Mouse (Mus musculus): Measurements from ENCODE around the gene Plpp7. TPM values are rescaled to one million over a fixed set of nuclear protein-coding genes. Genes with fewer than 3 reads are reported as not detected.

The Plpp7 gene
- polyA plus RNA-seq, 1 experiment from 2014 or later, result 13.6 TPM

DNA sequence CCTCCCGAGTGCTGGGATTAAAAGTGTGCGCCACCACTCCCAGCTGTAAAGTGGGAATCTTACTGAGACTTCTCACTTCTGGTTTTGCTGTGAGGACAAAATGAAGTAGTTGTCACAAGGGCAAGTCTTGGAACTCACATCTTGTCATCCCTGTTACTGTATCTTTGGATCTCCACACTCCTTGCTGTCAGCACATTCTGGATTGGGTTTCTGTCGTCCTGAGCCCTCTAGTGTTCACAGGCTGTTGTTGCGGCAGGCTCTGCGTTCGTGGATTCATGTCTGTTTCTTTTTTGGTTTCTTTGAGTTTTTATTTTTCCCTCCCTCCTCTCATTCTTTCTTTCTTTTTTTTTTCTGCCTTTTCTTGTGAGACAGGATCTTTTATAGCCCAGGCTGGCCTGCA is 35.1 kb downstream of the Plpp7 start:
- peak overlapping the region; percentile 34; the same call in 1 of the 2 replicates for H3K4me2 ChIP-seq (ENCODE audit: low read length)
- no peak for ATAC-seq (ENCODE audit: insufficient number of reproducible peaks, insufficient read depth, low FRiP score, low read depth)
- H3K9me3 ChIP-seq (ENCODE audit: control insufficient read depth, low read length), result no peaks in the 10 kb centered on the region
- H3K9ac ChIP-seq (ENCODE audit: low read length), result peak overlapping the region; percentile 44; the same call in 1 of the 2 replicates
- peak overlapping the region; percentile 86 to 93 for H3K27ac ChIP-seq (replicated peaks in 1 of 2; ENCODE audit: control insufficient read depth in 1 of 2, insufficient read depth in 1 of 2, low read depth in 2 of 2, low read length in 2 of 2)
- 23% methylated on average over 6 of the region's 6 CpGs for WGBS
- H3K4me3 ChIP-seq (ENCODE audit: control insufficient read depth in 1 of 2, insufficient read depth in 1 of 2, low read depth in 1 of 2, low read length in 2 of 2), result no peak overlapping the region
- H3K4me1 ChIP-seq (ENCODE audit: control insufficient read depth in 2 of 2, insufficient read depth in 2 of 2, low read length in 2 of 2), result peaks cover 33 to 48% of the 10 kb centered on the region in 2 experiments
- no peaks in the 10 kb centered on the region for H3K36me3 ChIP-seq (ENCODE audit: control insufficient read depth, insufficient read depth, low read length)
- no peaks in the 10 kb centered on the region for H3K27me3 ChIP-seq (ENCODE audit: control insufficient read depth, insufficient read depth, low read length)

DNA sequence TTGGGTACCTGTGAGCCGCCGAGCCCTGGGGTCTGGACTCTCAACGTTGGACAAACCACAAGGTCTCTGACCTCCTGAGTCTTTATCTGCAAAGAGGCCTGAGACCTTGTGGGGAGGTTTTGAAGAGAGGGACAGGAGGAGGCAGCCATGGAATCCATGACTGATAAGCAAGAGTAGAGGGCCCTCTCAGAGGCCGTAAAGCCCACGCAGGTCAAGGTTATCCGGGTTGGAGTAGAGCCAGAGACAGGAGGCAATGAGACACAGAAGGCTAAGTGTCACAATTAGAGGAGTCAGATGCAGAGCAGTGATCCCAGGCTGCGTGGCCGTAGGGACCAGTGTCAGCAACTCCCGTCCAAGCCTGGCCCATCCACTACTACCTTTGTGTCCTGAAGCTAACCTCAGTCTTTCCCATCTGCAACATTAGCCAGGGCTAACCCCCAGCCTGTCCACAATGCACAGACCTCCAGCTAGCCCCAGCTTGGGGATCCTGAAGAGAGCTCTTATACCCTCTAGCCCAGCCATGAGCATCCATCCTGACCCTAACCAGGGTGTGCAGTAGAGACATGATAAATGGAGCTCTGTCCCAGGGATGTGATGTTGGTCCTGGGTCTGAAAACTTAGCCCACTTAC is 36.0 kb downstream of the Plpp7 start:
- no peak for ATAC-seq (ENCODE audit: insufficient number of reproducible peaks, insufficient read depth, low FRiP score, low read depth)
- H3K36me3 ChIP-seq (ENCODE audit: control insufficient read depth, insufficient read depth, low read length), result no peaks in the 10 kb centered on the region
- H3K4me3 ChIP-seq (ENCODE audit: control insufficient read depth in 1 of 2, insufficient read depth in 1 of 2, low read depth in 1 of 2, low read length in 2 of 2), result no peak overlapping the region
- H3K9me3 ChIP-seq (ENCODE audit: control insufficient read depth, low read length), result no peaks in the 10 kb centered on the region
- 8% methylated on average over 9 of the region's 9 CpGs for WGBS
- H3K4me2 ChIP-seq (ENCODE audit: low read length), result peak overlapping the region; percentile 34
- peak overlapping the region; percentile 44 for H3K9ac ChIP-seq (ENCODE audit: low read length)
- H3K27me3 ChIP-seq (ENCODE audit: control insufficient read depth, insufficient read depth, low read length), result no peaks in the 10 kb centered on the region
- peak overlapping the region; percentile 81 to 93 for H3K27ac ChIP-seq (replicated peaks in 1 of 2; ENCODE audit: control insufficient read depth in 1 of 2, insufficient read depth in 1 of 2, low read depth in 2 of 2, low read length in 2 of 2)
- peaks cover 33 to 48% of the 10 kb centered on the region in 2 experiments for H3K4me1 ChIP-seq (ENCODE audit: control insufficient read depth in 2 of 2, insufficient read depth in 2 of 2, low read length in 2 of 2)

DNA sequence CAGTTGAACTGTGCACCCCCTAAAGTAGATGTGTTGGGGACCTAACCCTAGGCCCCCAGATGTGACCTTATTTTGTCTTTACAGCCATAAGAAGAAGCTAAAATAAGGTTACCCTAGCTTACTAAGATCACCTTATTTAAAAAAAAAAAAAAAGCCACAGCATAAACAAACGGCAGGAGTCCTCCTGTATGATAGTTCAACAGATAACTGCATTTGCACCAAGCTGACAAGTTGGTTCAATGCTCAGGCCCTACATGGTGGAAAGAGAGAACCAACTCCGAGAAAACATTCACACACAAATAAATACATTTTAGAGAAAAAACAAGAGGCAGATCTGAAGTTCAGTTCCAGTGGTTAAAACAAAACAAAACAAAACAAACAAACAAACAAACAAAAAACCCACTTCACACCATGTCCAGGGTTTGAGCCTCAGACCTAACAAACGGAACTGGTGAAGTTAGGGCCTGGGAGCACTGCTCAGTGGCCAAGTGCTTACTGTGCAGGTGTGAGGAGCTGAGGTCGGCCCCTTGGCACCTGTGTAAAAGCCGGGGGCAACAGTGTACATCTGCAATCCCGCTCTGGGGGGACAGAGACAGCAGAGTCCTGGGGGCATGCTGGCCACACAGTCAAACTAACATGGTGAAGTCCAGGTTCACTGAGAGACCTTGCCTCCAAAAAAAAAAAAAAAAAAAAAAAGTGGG is 36.7 kb downstream of the Plpp7 start:
- H3K27me3 ChIP-seq (ENCODE audit: control insufficient read depth, insufficient read depth, low read length), result no peaks in the 10 kb centered on the region
- H3K4me3 ChIP-seq (ENCODE audit: control insufficient read depth in 1 of 2, insufficient read depth in 1 of 2, low read depth in 1 of 2, low read length in 2 of 2), result no peak overlapping the region
- peaks cover 33 to 48% of the 10 kb centered on the region in 2 experiments for H3K4me1 ChIP-seq (ENCODE audit: control insufficient read depth in 2 of 2, insufficient read depth in 2 of 2, low read length in 2 of 2)
- H3K4me2 ChIP-seq (ENCODE audit: low read length), result peak overlapping the region; percentile 34; the same call in 1 of the 2 replicates
- H3K36me3 ChIP-seq (ENCODE audit: control insufficient read depth, insufficient read depth, low read length), result no peaks in the 10 kb centered on the region
- 60% methylated on average over 6 of the region's 6 CpGs for WGBS
- ATAC-seq (ENCODE audit: insufficient number of reproducible peaks, insufficient read depth, low FRiP score, low read depth), result no peak
- no peaks in the 10 kb centered on the region for H3K9me3 ChIP-seq (ENCODE audit: control insufficient read depth, low read length)
- peak overlapping the region; percentile 5 to 93; a peak in 2 of 4 replicates for H3K27ac ChIP-seq (replicated peaks in 1 of 2; ENCODE audit: control insufficient read depth in 1 of 2, insufficient read depth in 1 of 2, low read depth in 2 of 2, low read length in 2 of 2)
- H3K9ac ChIP-seq (ENCODE audit: low read length), result peak overlapping the region; percentile 54

DNA sequence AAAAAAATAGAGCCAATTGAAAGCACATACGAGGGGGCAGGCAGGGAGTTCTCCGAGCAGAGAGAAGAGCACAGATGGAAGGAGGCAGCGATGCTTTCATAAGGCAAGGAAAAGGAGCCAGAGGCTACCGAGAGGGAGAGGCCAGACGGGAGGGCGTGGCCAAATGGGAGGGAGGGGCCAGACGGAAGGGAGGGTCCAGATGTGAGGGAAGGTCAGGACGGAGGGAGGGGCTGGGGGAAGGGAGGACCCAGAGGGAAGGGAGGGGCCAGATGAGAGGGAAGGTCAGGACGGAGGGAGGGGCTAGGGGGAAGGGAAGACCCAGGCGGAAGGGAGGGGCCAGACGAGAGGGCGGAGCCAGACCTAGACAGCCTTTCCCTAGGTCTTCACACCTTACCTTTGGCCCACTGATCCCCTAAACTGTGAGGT is 37.3 kb downstream of the Plpp7 start:
- no peaks in the 10 kb centered on the region for H3K9me3 ChIP-seq (ENCODE audit: control insufficient read depth, low read length)
- peaks cover 33 to 51% of the 10 kb centered on the region in 2 experiments for H3K4me1 ChIP-seq (ENCODE audit: control insufficient read depth in 2 of 2, insufficient read depth in 2 of 2, low read length in 2 of 2)
- peak overlapping the region; percentile 54; the same call in 1 of the 2 replicates for H3K9ac ChIP-seq (ENCODE audit: low read length)
- peak overlapping the region; percentile 21; the same call in 1 of the 2 replicates for H3K4me2 ChIP-seq (ENCODE audit: low read length)
- peak overlapping the region in 1 of 2 experiments; percentile 35; a peak in 2 of 4 replicates for H3K27ac ChIP-seq (replicated peaks in 1 of 2; ENCODE audit: control insufficient read depth in 1 of 2, insufficient read depth in 1 of 2, low read depth in 2 of 2, low read length in 2 of 2)
- H3K27me3 ChIP-seq (ENCODE audit: control insufficient read depth, insufficient read depth, low read length), result no peaks in the 10 kb centered on the region
- H3K4me3 ChIP-seq (ENCODE audit: control insufficient read depth in 1 of 2, insufficient read depth in 1 of 2, low read depth in 1 of 2, low read length in 2 of 2), result no peak overlapping the region
- 19% methylated on average over 12 of the region's 12 CpGs for WGBS
- no peak for ATAC-seq (ENCODE audit: insufficient number of reproducible peaks, insufficient read depth, low FRiP score, low read depth)
- H3K36me3 ChIP-seq (ENCODE audit: control insufficient read depth, insufficient read depth, low read length), result no peaks in the 10 kb centered on the region

DNA sequence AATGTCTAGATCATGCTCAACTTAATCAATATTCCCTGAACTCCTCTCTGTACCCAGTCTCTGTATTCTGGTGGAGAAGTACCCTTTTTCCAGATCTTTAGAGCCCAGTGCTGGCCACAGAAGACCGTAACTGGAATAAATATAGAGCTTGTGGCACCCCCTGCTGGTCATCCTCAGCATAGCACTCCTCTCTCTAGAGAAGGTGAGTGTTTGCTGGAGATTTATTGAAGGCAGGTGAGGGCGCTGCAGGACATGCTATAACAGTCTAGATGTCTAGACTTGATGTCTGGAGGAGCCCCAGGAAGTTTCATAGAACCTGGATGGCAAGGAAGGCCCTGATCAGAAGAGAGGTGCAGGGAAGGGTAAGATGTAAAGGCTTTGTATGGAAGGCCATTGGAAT is 38.7 kb downstream of the Plpp7 start:
- no peak for ATAC-seq (ENCODE audit: insufficient number of reproducible peaks, insufficient read depth, low FRiP score, low read depth)
- WGBS, result 2% methylated on average over 2 of the region's 2 CpGs
- H3K36me3 ChIP-seq (ENCODE audit: control insufficient read depth, insufficient read depth, low read length), result no peaks in the 10 kb centered on the region
- H3K4me3 ChIP-seq (ENCODE audit: control insufficient read depth in 1 of 2, insufficient read depth in 1 of 2, low read depth in 1 of 2, low read length in 2 of 2), result no peak overlapping the region
- H3K9ac ChIP-seq (ENCODE audit: low read length), result no peak overlapping the region
- H3K27me3 ChIP-seq (ENCODE audit: control insufficient read depth, insufficient read depth, low read length), result no peaks in the 10 kb centered on the region
- no peak overlapping the region for H3K27ac ChIP-seq (replicated peaks in 1 of 2; ENCODE audit: control insufficient read depth in 1 of 2, insufficient read depth in 1 of 2, low read depth in 2 of 2, low read length in 2 of 2)
- H3K9me3 ChIP-seq (ENCODE audit: control insufficient read depth, low read length), result no peaks in the 10 kb centered on the region
- no peak overlapping the region for H3K4me2 ChIP-seq (ENCODE audit: low read length)
- H3K4me1 ChIP-seq (ENCODE audit: control insufficient read depth in 2 of 2, insufficient read depth in 2 of 2, low read length in 2 of 2), result peaks cover 22 to 44% of the 10 kb centered on the region in 2 experiments

DNA sequence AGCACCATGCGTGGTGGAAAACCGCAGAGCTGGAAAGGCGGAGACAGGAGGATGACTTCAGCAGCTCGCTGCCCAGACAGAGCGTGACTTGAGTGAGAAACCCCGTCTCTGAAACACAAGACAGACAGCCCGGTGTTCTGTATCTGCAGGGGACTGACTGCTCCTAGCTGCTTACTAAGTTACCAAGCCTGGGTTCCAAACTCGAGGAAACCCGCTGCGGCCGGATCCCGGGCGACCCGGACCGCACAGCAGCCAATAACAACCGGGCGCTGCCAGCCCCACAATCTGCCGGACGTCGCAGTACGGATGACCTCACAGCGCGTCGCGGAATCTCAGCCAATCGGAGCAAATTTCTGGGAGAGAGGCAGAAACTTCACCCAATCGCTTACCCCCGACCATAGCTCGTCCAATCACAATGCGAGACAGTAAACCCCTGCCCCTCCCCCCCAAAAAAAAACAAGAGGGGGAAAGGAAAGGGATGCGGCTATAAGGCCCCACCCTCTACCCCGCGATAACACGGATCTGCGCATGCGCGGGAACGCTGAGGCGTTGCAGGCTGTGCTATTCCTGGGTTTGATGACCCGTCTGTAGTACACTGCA is 42.4 kb downstream of the Plpp7 start:
- H3K27ac ChIP-seq (replicated peaks in 1 of 2; ENCODE audit: control insufficient read depth in 1 of 2, insufficient read depth in 1 of 2, low read depth in 2 of 2, low read length in 2 of 2), result peak overlapping the region; percentile 93 to 94
- H3K4me3 ChIP-seq (ENCODE audit: control insufficient read depth in 1 of 2, insufficient read depth in 1 of 2, low read depth in 1 of 2, low read length in 2 of 2), result peak overlapping the region; percentile 68 to 79
- no peaks in the 10 kb centered on the region for H3K36me3 ChIP-seq (ENCODE audit: control insufficient read depth, insufficient read depth, low read length)
- ATAC-seq (ENCODE audit: insufficient number of reproducible peaks, insufficient read depth, low FRiP score, low read depth), result peak; percentile 93
- H3K9ac ChIP-seq (ENCODE audit: low read length), result peak overlapping the region; percentile 89
- WGBS, result under 1% methylated on average over 40 of the region's 40 CpGs
- H3K4me1 ChIP-seq (ENCODE audit: control insufficient read depth in 2 of 2, insufficient read depth in 2 of 2, low read length in 2 of 2), result peaks cover 2 to 11% of the 10 kb centered on the region in 2 experiments; a peak in 3 of 4 replicates
- H3K4me2 ChIP-seq (ENCODE audit: low read length), result peak overlapping the region; percentile 93
- no peaks in the 10 kb centered on the region for H3K27me3 ChIP-seq (ENCODE audit: control insufficient read depth, insufficient read depth, low read length)
- no peaks in the 10 kb centered on the region for H3K9me3 ChIP-seq (ENCODE audit: control insufficient read depth, low read length)

DNA sequence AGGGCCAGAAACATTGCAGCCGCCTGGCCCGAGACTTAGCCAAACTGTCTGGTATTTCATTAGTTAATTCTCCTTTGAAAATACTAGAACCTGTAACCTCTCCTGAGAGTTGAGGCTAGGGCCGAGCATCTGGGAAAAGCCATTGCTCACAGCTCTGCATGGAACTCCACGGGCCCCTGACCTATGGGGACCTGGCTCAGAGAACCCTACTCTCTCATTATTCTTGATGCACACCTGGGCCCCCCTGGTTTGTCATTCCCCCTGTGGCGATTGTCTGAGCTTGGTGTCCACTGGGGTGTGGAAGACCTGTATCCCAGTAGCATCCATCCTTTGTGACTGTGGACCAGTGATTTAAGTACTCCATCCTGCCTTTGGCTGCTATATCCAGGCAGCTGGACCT is 44.0 kb downstream of the Plpp7 start:
- Histone ChIP-seq H3K27ac (replicated peaks in 1 of 2; ENCODE audit: control insufficient read depth in 1 of 2, insufficient read depth in 1 of 2, low read depth in 2 of 2, low read length in 2 of 2) (no peak overlapping the region), H3K4me1 (ENCODE audit: control insufficient read depth in 2 of 2, insufficient read depth in 2 of 2, low read length in 2 of 2) (peaks cover 2 to 11% of the 10 kb centered on the region in 2 experiments; a peak in 2 of 4 replicates), H3K4me3 (ENCODE audit: control insufficient read depth in 1 of 2, insufficient read depth in 1 of 2, low read depth in 1 of 2, low read length in 2 of 2) (no peak overlapping the region), H3K9me3 (ENCODE audit: control insufficient read depth, low read length) (no peaks in the 10 kb centered on the region), H3K36me3 (ENCODE audit: control insufficient read depth, insufficient read depth, low read length) (no peaks in the 10 kb centered on the region), H3K4me2 (ENCODE audit: low read length) (no peak overlapping the region), H3K9ac (ENCODE audit: low read length) (no peak overlapping the region), H3K27me3 (ENCODE audit: control insufficient read depth, insufficient read depth, low read length) (no peaks in the 10 kb centered on the region)
- ATAC-seq (ENCODE audit: insufficient number of reproducible peaks, insufficient read depth, low FRiP score, low read depth), result no peak
- WGBS, result 73% methylated on average over 5 of the region's 5 CpGs
